Mouse (Mus musculus): Measurements from ENCODE around the gene Pecam1.
A peak's percentile ranks its signal among the peaks of the same experiment; 100 is the strongest.

GRCm38 (mm10) chr11:106788775-106789459 is 38.5 kb upstream of the Pecam1 start, which contains the start of the genes Ddx5 and Cep95:
- no peak for TF ChIP-seq CTCF (IDR thresholded peaks at IDR 0.05; ENCODE audit: control insufficient read depth, insufficient read depth, insufficient read length)
- TF ChIP-seq USF1 (IDR thresholded peaks at IDR 0.05; ENCODE audit: low read depth) = peak; percentile 99
- TF ChIP-seq MYOG (IDR thresholded peaks at IDR 0.05; ENCODE audit: control insufficient read depth, extremely low read depth, insufficient read length) = no peak
- no peak for TF ChIP-seq FOSL1 (IDR thresholded peaks at IDR 0.05; ENCODE audit: insufficient read depth, low read length, poor library complexity, severe bottlenecking)
- peak; percentile 97 for TF ChIP-seq MAX (IDR thresholded peaks at IDR 0.05)
- no peak for TF ChIP-seq MYOD1 (IDR thresholded peaks at IDR 0.05; ENCODE audit: control insufficient read depth, insufficient read length, low read depth)

All from C2C12 (cell line).